Mouse (Mus musculus) hindbrain, embryonic 14.5 days (tissue): Measurements from ENCODE around the gene Timm9. TPM values are rescaled to one million over a fixed set of nuclear protein-coding genes. Genes with fewer than 3 reads are reported as not detected.

Source experiments
- ATAC-seq: fragments of 200-750 bp; cut with Nextera tagmentation; 2 replicates; pipeline ENCODE4 v1.8.0; 2017; ENCODE audit warnings: moderate number of reproducible peaks, mild to moderate bottlenecking, moderate TSS enrichment, moderate library complexity; ENCODE audit not compliant: low FRiP score
- DNase-seq: peaks from one replicate; pipeline ENCODE4 v3.0.0-alpha.2; 2015; ENCODE audit warnings: low spot score
- H3K27ac ChIP-seq: fragments of 300-500 bp; sonication (generic); 2 replicates; pipeline ENCODE4 v1.5.1; 2014; ENCODE audit warnings: mild to moderate bottlenecking, moderate library complexity
- H3K27me3 ChIP-seq: fragments of 300-500 bp; sonication (generic); 2 replicates; pipeline ENCODE4 v1.6.1; 2014; ENCODE audit warnings: mild to moderate bottlenecking, low read length, mixed read lengths; ENCODE audit not compliant: control insufficient read depth, insufficient read depth
- H3K36me3 ChIP-seq: fragments of 300-500 bp; sonication (generic); replicated peaks from 2 replicates; pipeline ENCODE4 v1.6.1; 2014; ENCODE audit not compliant: control insufficient read depth, insufficient read depth
- H3K4me1 ChIP-seq: fragments of 300-500 bp; sonication (generic); replicated peaks from 2 replicates; pipeline ENCODE4 v1.6.1; 2014; ENCODE audit warnings: antibody characterized with exemption, low read length, mixed read lengths; ENCODE audit not compliant: control insufficient read depth, insufficient read depth
- H3K4me2 ChIP-seq: fragments of 300-500 bp; sonication (generic); replicated peaks from 2 replicates; pipeline ENCODE4 v1.6.1; 2014; ENCODE audit warnings: mild to moderate bottlenecking, moderate library complexity
- H3K4me3 ChIP-seq: fragments of 300-500 bp; sonication (generic); replicated peaks from 2 replicates; pipeline ENCODE4 v1.5.1; 2014; ENCODE audit warnings: mild to moderate bottlenecking, low read length
- H3K9ac ChIP-seq: fragments of 300-500 bp; sonication (generic); 2 replicates; pipeline ENCODE4 v1.6.1; 2014
- H3K9me3 ChIP-seq: fragments of 300-500 bp; sonication (generic); 2 replicates; pipeline ENCODE4 v1.6.1; 2016; ENCODE audit warnings: low read length; ENCODE audit not compliant: control insufficient read depth
- WGBS: fragments of 180-500 bp; shearing (Covaris S2); extraction: QIAGEN DNeasy Blood & Tissue Kit; methylation state at CpG from one replicate; pipeline ENCODE4 v1.1.7; 2014; 5-methylcytosine and 5-hydroxymethylcytosine counted together
- polyA plus RNA-seq: library from polyadenylated mRNA; unstranded; fragments of >200 nt; fragmentation: Nextera tagmentation; extraction: Ambion mirVana; gene quantifications from 2 replicates; pipeline ENCODE4 v1.2.1, GENCODE M21; 2014

Timm9 gene
- polyA plus RNA-seq, 1 experiment from 2014 or later = 116 TPM

DNA sequence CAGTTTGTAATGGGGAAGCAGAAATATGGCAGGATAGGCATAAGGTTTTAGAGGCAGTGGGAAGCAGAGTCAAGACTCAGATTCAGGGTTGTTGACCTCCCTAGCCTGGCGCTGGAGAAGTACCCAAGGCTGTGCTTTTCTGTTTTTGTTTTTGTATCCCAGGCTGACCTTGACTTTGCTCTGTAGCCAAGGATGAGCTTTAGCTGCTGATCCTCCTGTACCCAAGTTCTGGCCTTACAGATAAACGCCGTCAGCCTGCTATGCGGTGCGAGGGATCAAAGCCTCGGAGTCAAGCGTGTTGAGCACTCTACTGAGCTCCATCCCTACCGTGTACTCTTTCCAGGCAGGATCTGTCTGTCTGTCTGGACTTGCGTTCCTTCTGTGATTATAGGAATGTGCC, 12.3 kb upstream of the Timm9 start:
- peaks cover 62% of the 10 kb centered on the region for H3K36me3 ChIP-seq
- H3K27me3 ChIP-seq = no peaks in the 10 kb centered on the region
- no peak overlapping the region for H3K4me3 ChIP-seq
- no peak overlapping the region for H3K27ac ChIP-seq
- WGBS = over 99% methylated on average over 9 of the region's 9 CpGs
- H3K9me3 ChIP-seq = no peaks in the 10 kb centered on the region
- no peaks in the 10 kb centered on the region for H3K4me1 ChIP-seq
- H3K9ac ChIP-seq = no peak overlapping the region
- no peak overlapping the region for H3K4me2 ChIP-seq
- DNase-seq = no peak
- ATAC-seq = no peak

DNA sequence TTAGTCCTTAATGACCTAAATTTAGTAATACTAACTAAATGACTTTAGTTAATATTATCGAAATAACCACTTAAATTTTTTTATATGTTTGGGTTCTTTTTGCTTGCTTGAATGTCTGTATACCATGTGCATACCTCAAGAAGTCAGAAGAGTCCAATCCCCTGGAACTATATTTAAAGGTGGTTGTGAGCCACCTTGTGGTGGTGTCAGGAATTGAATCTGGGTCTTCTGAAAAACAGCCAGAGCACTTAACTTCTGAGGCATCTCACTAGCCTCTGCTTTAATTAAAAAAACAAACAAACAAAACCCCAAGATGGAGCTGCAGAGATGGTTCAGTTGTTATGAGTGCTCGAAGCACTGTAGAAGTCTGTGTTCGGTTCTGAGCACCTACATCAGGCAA, 11.2 kb upstream of the Timm9 start:
- no peaks in the 10 kb centered on the region for H3K4me1 ChIP-seq
- ATAC-seq (no peak), DNase-seq (peak; percentile 77)
- H3K27ac ChIP-seq = no peak overlapping the region
- no peak overlapping the region for H3K4me3 ChIP-seq
- H3K4me2 ChIP-seq = no peak overlapping the region
- H3K9me3 ChIP-seq = no peaks in the 10 kb centered on the region
- 91% methylated on average over 3 of the region's 3 CpGs for WGBS
- H3K9ac ChIP-seq = no peak overlapping the region
- no peaks in the 10 kb centered on the region for H3K27me3 ChIP-seq
- peaks cover 61% of the 10 kb centered on the region for H3K36me3 ChIP-seq

DNA sequence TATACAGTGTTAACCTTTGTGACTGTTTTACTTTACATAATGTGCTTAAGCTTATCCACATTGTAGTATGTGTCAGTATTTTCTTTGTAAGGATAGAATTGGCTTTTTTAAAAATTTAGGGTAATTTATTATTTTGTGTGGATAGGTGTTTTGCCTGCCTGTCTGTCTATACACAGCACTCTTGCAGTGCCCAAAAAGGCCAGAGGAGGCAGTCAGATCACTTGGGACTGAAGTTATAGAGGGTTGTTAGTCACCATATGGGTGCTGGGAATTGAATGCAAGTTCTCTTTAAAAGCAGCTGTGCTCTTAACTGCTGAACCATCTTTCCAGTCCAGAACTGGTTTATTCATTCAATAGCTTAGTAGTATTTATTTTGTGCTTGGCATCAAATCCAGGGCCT, 4.7 kb upstream of the Timm9 start:
- no peak for ATAC-seq
- Histone ChIP-seq H3K4me3 (no peak overlapping the region), H3K4me1 (peaks cover 17% of the 10 kb centered on the region), H3K27me3 (no peaks in the 10 kb centered on the region), H3K4me2 (no peak overlapping the region), H3K36me3 (peaks cover 52% of the 10 kb centered on the region), H3K9ac (no peak overlapping the region), H3K27ac (no peak overlapping the region), H3K9me3 (no peaks in the 10 kb centered on the region)
- no peak for DNase-seq

DNA sequence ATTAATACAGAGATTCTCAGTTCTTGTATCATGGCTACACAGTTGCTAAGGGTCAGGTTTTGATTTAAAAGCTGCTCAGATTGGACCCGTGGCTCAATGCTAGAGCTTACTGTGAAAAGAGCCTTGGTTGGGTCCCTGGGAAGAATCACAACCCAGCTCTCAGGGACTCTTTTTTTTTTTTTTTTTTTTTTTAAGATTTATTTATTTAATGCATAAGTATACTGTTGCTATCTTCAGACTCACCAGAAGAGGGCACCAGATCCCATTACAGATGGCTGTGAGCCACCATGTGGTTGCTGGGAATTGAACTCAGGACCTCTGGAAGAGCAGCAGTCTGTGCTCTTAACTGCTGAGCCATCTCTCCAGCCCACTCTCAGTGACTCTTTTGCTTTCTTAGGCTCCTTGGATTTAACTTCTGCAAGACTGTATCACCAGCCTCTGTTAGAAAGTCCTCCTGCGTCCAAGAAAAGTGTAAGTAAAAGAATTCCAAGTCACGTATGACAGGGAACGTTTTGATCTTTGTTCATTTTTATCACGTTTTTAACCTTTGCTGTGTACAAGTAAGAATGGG, 2.9 kb upstream of the Timm9 start:
- peaks cover 42% of the 10 kb centered on the region for H3K36me3 ChIP-seq
- no peak overlapping the region for H3K9ac ChIP-seq
- H3K4me1 ChIP-seq = peaks cover 22% of the 10 kb centered on the region
- no peaks in the 10 kb centered on the region for H3K9me3 ChIP-seq
- DNase-seq (no peak), ATAC-seq (no peak)
- H3K27ac ChIP-seq = no peak overlapping the region
- WGBS = 85% methylated on average over 5 of the region's 5 CpGs
- no peak overlapping the region for H3K4me3 ChIP-seq
- H3K4me2 ChIP-seq = peak overlapping the region; percentile 89
- no peaks in the 10 kb centered on the region for H3K27me3 ChIP-seq

DNA sequence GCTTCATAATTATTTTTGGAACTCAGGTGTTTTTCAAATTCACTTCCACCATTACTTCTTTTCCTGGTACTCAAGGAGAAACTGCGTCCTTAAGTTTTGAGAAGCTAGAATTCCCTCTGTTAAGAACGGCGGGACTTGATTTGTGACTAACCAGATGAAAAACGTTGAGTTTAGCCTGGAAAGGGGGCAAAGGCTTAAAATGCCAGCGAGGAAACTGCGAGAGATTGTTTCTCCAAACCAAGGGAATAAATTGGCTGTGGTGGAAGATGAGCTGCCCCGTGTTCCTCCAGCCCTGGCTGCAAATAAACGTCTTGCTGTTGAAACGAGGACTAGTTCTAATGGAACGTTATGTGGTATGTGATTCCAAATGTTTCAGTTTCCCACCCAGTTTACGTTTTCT, 1.2 kb upstream of the Timm9 start:
- Histone ChIP-seq H3K4me1 (peaks cover 22% of the 10 kb centered on the region), H3K27ac (no peak overlapping the region), H3K4me2 (peak overlapping the region; percentile 89), H3K36me3 (peaks cover 34% of the 10 kb centered on the region), H3K9ac (peak overlapping the region; percentile 92), H3K4me3 (peak overlapping the region; percentile 86), H3K27me3 (no peaks in the 10 kb centered on the region), H3K9me3 (no peaks in the 10 kb centered on the region)
- DNase-seq (no peak), ATAC-seq (no peak)
- 12% methylated on average over 11 of the region's 11 CpGs for WGBS

DNA sequence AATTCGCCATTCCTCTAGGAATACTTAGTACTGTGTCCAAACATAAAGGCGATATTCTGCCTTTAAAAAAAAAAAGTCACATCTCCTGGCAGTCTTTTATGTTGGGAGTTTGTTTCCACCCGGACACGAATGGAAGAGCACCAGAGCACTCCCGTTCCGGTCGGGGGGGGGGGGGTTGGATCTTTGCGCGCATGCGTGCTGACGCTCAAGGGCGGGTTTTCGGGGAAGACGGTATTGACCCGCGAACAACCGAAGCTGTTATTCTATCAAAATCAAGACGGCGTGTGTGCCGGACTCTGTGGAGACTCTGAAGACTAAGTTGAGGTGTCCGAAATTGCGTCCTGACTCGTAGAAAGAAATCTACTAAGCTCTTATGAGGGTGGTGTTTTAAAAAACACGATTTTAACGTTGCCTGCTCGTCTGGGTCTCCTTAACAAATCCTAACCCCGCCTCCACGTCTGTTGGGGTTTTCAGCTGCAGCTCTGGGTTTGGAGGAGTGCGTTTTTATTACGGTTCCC, 549 bp upstream of the Timm9 start:
- Histone ChIP-seq H3K36me3 (peaks cover 33% of the 10 kb centered on the region), H3K4me3 (peak overlapping the region; percentile 86), H3K9me3 (no peaks in the 10 kb centered on the region), H3K4me2 (peak overlapping the region; percentile 89), H3K4me1 (peaks cover 22% of the 10 kb centered on the region), H3K27ac (peak overlapping the region; percentile 72), H3K27me3 (no peaks in the 10 kb centered on the region), H3K9ac (peak overlapping the region; percentile 92)
- under 1% methylated on average over 30 of the region's 30 CpGs for WGBS
- peak; percentile 95 for DNase-seq
- peak; percentile 89 for ATAC-seq

DNA sequence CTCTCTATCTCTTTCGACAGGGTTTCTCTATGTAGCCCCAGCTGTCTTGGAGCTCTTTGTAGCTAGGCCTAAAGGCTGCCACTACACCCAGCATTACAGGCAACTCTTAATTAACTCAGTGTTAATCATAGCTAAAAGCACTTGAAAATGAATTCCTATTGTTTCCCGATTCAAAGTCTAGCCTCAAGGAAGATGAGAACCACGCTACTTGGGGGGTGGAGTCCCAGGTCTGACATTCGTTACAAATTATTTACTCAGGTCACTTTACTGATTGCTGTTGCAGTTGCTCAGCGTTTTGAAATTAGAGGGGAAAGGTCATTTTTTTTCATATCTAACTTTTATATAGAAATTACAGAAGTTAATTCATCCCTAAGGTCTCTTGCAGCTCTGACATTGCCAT, 903 bp downstream of the Timm9 start:
- Histone ChIP-seq H3K36me3 (peaks cover 31% of the 10 kb centered on the region), H3K27me3 (no peaks in the 10 kb centered on the region), H3K27ac (no peak overlapping the region), H3K4me2 (peak overlapping the region; percentile 89), H3K4me1 (peaks cover 22% of the 10 kb centered on the region), H3K9ac (peak overlapping the region; percentile 92), H3K4me3 (peak overlapping the region; percentile 86), H3K9me3 (no peaks in the 10 kb centered on the region)
- WGBS = 40% methylated on average over 5 of the region's 5 CpGs
- DNase-seq (no peak), ATAC-seq (no peak)

DNA sequence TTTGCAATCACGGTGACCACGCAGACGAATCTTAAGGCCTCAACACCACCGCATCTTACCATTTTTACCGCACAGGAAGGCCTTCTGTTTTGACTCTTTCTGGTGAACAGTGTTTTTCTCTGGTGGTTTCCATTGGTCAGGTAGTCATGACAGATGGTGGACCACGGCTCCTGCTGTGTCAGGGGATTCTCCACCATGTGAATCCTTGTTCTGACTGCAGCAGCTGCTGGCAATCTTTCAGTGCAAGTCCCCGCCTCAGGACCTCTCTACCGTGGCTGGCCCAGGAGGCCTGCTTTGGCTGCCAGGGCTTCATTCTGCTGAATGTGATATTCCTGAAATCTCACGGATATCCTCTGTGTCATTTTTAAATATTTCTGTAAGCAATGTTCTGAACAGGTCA, 13.2 kb downstream of the Timm9 start:
- H3K9ac ChIP-seq = no peak overlapping the region
- DNase-seq (no peak), ATAC-seq (no peak)
- H3K4me2 ChIP-seq = no peak overlapping the region
- peaks cover 48% of the 10 kb centered on the region for H3K36me3 ChIP-seq
- H3K4me1 ChIP-seq = no peaks in the 10 kb centered on the region
- H3K9me3 ChIP-seq = no peaks in the 10 kb centered on the region
- H3K27me3 ChIP-seq = no peaks in the 10 kb centered on the region
- H3K4me3 ChIP-seq = no peak overlapping the region
- no peak overlapping the region for H3K27ac ChIP-seq
- WGBS = 84% methylated on average over 9 of the region's 9 CpGs

DNA sequence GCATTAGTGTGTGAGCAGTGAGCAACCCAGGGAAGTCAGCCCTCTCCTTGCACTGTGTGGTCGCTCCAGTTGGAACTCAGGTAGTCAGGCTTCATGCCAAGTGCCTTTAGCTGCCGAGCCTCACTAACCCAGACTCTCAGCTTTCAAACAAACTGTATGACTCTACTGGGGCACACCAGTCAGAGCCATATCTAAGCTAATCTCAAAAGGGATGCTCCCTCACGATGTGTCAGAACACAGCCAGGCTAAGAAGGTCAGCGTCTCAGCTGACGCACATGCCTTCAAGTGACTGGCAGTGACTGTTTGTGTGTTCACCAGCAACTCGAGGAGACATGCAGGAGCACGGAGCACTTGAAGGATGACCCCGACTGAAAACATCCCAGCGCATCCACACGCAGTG, 13.8 kb downstream of the Timm9 start:
- H3K9ac ChIP-seq = no peak overlapping the region
- H3K4me2 ChIP-seq = no peak overlapping the region
- 91% methylated on average over 10 of the region's 10 CpGs for whole genome bisulfite sequencing
- H3K27me3 ChIP-seq = no peaks in the 10 kb centered on the region
- H3K27ac ChIP-seq = no peak overlapping the region
- H3K4me1 ChIP-seq = no peaks in the 10 kb centered on the region
- H3K9me3 ChIP-seq = no peaks in the 10 kb centered on the region
- ATAC-seq (no peak), DNase-seq (no peak)
- H3K36me3 ChIP-seq = peaks cover 48% of the 10 kb centered on the region
- H3K4me3 ChIP-seq = no peak overlapping the region

DNA sequence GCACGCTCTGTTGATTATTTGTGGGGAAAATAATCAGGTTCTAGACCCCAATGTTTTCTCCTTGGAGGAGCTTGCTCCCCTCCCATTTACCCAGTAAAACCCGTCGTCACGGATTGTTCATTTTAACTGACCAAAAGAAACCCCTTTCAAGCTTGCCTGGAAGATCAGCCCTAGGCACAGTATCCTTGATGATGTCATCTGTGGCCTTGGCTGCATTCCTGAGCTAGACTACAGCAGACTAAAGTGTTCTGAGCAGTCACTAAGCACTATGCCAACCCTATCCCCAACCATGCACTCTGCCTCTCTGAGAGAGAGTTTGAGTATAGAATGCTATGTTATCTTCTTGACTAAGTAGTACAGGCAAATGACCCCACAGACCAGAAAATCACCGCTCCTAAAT, 20.1 kb downstream of the Timm9 start:
- Histone ChIP-seq H3K36me3 (no peaks in the 10 kb centered on the region), H3K9ac (no peak overlapping the region), H3K4me2 (no peak overlapping the region), H3K9me3 (no peaks in the 10 kb centered on the region), H3K27ac (no peak overlapping the region), H3K4me3 (no peak overlapping the region), H3K27me3 (0 out of 2 replicates have a peak, but pooled peaks cover 6% of the 10 kb centered on the region), H3K4me1 (peaks cover 10% of the 10 kb centered on the region)
- no peak for ATAC-seq
- WGBS = 76% methylated on average over 5 of the region's 5 CpGs
- DNase-seq = no peak
